ENCODE assay signal across 8 mouse cellular contexts in the genomic region with DNA sequence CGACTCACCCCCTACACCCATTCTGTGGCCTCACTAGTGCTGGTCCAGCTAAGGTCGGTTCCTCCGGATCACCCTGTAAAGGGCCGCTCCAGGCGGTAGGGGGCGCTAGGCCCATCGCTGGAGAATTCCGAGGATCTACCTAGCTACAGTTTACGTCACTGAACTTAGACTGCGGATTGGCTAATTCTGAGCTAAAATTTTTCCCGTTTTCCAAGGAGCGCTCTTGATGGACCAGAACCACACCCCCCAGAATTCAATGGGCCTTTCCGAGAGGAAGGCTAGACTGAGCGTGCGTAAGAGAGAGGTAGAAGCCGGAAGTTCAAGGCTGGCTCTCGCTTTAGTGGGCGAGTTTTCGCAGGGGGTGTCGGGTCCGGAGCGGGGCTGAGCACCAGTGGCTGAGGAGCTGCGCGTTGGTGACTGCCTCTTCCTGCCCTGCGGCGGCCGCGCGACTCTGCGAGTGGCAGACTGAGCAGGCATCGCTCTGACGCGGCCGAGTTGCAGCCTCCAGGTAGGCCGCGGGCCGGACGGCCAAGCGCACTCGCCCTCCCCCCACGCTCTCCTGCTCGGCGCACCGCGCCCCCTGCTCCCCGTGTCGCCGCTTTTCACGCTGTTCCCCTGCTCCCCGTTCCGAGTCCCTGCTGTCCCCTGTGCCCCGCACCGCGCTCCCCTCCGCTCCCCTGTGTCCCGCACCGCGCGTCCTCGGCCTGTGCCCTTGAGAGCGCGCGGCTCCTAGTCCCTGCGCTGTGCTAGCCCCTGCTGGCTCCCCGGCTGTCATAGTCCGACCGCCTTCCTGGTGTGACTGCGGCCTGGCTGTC. TPM values are rescaled to one million over a fixed set of nuclear protein-coding genes. Genes with fewer than 3 reads are reported as not detected.
DNase-seq lines count a peak whose midpoint lies in the region; ATAC-seq lines count a peak whose summit lies in the region.

A gene (plus strand): TSS at position 278 of the 815 bp plus-strand sequence.

- peak; percentile 95 for ATAC-seq in hindbrain, embryonic 12.5 days (ENCODE audit: low FRiP score)

- DNase-seq in NIH3T3 (ENCODE audit: low read depth), result peak; percentile 98
- peak; percentile 97 to 98 for DNase-seq in cerebellum, postnatal 10 days
- DNase-seq in frontal cortex, postnatal 10 days (ENCODE audit: low spot score in 2 of 2), result peak; percentile 92 to 97
- DNase-seq in layer of hippocampus, postnatal 14 days (ENCODE audit: low spot score in 2 of 2), result peak; percentile 96 to 99
- DNase-seq in lung, postnatal 14 days, result peak; percentile 94
- DNase-seq in retina, adult 2 months (ENCODE audit: low read depth, low spot score), result peak; percentile 94
- DNase-seq in thymus, postnatal 36 days, result peak; percentile 88 to 92

- H3K4me2 ChIP-seq in hindbrain, embryonic 12.5 days (replicated peaks), result peak within 1 kb of the TSS; percentile 73

- no peaks in the 10 kb centered on the region for H3K27me3 ChIP-seq in hindbrain, embryonic 12.5 days

- under 1% methylated on average over 56 of the region's 68 CpGs for WGBS in hindbrain, embryonic 12.5 days

- H3K9ac ChIP-seq in hindbrain, embryonic 12.5 days, result peak within 1 kb of the TSS; percentile 96

- 0 out of 2 replicates have a peak, but pooled peaks cover 4% of the 10 kb centered on the region for H3K9me3 ChIP-seq in hindbrain, embryonic 12.5 days (replicated peaks)

- peak within 1 kb of the TSS; percentile 91 for H3K4me3 ChIP-seq in hindbrain, embryonic 12.5 days

- peaks cover 44% of the 10 kb centered on the region for H3K36me3 ChIP-seq in hindbrain, embryonic 12.5 days

- H3K4me1 ChIP-seq in hindbrain, embryonic 12.5 days, result peaks cover 30% of the 10 kb centered on the region

- peak within 1 kb of the TSS; percentile 94 for H3K27ac ChIP-seq in hindbrain, embryonic 12.5 days

RNA-seq across cellular contexts. Expression of the gene that starts here (rescaled TPM):
- 152 and 156 TPM in 2 replicates for polyA plus RNA-seq in hindbrain, embryonic 12.5 days (2016; fragmentation: Nextera tagmentation; extraction: Ambion mirVana)
- 100 to 1,000 TPM; 124 to 129 TPM for total RNA-seq in layer of hippocampus, postnatal 14 days (2021)

Comparison
In these comparisons a context has a peak if more than half of its experiments do, and no peak if none do; other contexts are left out.
1. Peak in every context shown above with its lines: DNase-seq, ATAC-seq, H3K4me3 ChIP-seq and H3K27ac ChIP-seq.